Mouse (Mus musculus): Measurements from ENCODE around the gene Hoxa10.
A peak's percentile ranks its signal among the peaks of the same experiment; 100 is the strongest.

The Hoxa10 gene

GRCm38 (mm10) chr6:52229558-52230416 is 10.9 kb downstream of the Hoxa10 start:
- DNase-seq (ENCODE audit: low read depth) = no peak

DNA sequence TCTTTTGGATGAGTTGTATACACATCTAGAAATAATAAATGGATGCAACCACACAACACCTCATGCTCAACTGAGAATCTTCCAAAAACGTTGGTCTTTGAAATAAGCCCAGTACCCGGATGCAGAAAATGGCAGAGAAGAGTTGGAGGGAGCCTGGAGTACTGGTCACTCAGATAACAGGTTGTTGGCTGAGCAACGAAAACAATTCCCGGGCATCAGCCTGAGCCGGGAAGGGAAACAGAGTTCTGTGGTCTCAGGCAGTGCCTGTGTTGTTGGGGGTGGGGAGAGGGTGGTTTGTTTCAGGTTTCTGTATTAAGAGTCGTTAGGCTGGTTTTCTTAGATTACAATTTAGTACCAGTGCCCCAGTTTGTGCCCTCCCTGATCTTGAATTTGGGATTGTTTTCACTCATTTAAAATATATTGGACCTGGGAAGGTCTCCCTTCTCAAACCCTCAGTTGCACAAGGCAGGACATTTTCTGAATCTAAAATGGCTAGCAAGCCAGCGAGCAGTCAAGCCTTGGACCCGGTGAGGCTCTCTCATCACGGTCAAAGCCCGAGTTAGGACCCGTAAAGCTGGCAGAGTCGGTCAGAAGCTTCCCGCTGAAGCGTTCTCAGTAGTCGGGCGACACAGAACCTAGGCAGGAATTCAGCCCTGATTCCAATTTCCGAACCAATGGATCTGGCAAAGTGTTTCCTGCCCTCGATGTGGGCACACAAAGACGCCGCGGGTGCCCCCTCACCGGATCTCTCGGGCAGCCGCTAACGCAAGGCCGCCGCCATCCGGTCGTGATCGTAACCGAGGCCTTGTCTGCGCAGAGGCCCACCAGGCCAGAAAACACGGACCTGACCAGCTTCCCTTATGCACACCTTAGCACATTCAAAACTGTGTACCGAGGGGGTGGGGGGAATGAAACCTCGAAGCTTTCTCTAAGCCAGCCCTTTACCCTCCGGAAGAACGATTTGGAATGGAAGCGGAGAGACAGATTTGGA is 11.9 kb downstream of the Hoxa10 start:
- peak; percentile 40 for DNase-seq (ENCODE audit: low read depth)

- no peak for DNase-seq (ENCODE audit: low read depth)
Observed at GRCm38 (mm10) chr6:52227470-52228222, 13.0 kb downstream of the Hoxa10 start.

GRCm38 (mm10) chr6:52226569-52227257 is 13.9 kb downstream of the Hoxa10 start:
- peak; percentile 12 for DNase-seq (ENCODE audit: low read depth)

DNA sequence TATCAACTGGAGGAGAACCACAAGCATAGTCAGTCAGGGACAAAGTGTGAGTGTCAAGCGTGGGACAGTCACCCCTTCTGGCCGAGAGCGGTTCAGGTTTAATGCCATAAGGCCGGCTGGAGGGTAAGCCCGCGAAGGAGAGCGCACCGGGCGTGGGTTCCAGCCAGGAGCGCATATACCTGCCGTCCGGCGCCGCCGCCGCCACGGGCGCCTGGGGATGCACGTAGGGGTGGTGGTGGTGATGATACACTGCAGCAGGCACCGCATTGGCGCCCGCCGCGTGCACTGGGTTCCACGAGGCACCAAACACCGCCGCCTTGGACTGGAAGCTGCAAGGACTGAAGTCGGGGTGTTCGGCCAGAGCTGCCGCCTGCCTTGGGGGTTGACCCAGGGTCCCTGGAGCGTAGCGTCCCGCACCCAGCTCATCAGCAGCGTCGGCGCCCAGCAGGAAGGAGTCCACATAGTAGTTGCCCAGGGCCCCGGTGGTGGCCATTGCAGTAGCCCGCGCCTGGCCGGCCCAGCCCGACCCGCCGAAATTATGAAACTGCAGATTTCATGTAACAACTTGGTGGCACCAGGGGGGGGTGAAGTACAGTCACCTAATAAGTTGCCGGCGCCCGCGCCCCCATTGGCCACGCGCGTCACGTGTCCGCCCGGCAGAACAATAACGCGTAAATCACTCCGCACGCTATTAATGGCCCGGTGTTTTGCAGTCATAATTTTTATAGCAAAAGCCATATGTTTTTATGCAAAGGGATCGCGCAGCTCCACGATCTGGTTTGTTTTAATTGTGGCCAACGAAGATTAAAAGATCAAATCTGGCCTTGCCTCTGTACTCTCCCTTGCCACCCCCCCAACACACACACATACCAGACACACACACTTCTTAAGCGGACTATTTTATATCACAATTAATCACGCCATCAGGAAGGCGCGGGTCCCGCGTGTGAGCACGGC is 14.8 kb downstream of the Hoxa10 start:
- DNase-seq (ENCODE audit: low read depth) = peak; percentile 23

GRCm38 (mm10) chr6:52224895-52225611 is 15.6 kb downstream of the Hoxa10 start:
- peak; percentile 15 for DNase-seq (ENCODE audit: low read depth)

- DNase-seq (ENCODE audit: low read depth) = peak; percentile 14
Observed at GRCm38 (mm10) chr6:52223939-52224760, 16.5 kb downstream of the Hoxa10 start.

GRCm38 (mm10) chr6:52222729-52223128 is 17.9 kb downstream of the Hoxa10 start:
- DNase-seq (ENCODE audit: low read depth) = peak; percentile 4

- peak; percentile 28 for DNase-seq (ENCODE audit: low read depth)
Observed at GRCm38 (mm10) chr6:52221993-52222685, 18.5 kb downstream of the Hoxa10 start.

DNA sequence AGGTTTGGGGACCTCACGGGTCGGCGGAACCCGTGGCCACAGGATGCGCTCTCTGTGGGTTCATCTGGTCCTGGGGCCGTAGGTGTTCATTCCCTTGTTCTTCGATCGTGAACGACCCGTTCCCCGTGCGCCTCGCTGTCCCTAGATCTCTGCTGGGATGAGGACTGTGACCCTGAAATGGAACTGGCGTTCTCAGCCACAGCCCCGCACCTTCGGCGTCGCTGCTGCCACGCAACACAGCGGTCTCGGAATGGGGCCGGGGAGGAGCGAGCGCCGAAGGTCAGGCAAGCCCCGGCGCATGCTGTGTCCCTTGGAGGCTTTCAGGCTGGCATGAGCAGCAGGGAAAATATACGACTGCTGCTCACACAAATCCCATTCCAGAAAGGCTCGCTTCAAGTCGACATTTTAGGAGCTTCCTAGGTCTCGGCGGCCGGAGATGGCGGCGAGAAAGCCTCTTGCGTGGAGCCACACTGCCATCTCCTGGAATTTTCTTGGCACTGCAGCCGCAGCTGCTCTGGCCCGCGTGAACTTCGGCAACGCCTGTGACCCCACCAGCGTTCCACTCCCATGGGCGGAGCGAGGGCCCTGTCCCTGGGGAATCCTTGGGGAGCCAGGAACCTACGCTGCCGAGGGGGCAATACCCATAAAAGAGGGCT is 19.2 kb downstream of the Hoxa10 start, which contains the start of gene Hoxa7:
Gene Hoxa7 (minus strand): TSS at position 518 of the 656 bp plus-strand sequence.
- DNase-seq (ENCODE audit: low read depth) = peak; percentile 91

- DNase-seq (ENCODE audit: low read depth) = peak; percentile 55
Observed at GRCm38 (mm10) chr6:52220865-52221310, 19.8 kb downstream of the Hoxa10 start.

GRCm38 (mm10) chr6:52220003-52220864 is 20.4 kb downstream of the Hoxa10 start:
- peak; percentile 41 for DNase-seq (ENCODE audit: low read depth)

DNA sequence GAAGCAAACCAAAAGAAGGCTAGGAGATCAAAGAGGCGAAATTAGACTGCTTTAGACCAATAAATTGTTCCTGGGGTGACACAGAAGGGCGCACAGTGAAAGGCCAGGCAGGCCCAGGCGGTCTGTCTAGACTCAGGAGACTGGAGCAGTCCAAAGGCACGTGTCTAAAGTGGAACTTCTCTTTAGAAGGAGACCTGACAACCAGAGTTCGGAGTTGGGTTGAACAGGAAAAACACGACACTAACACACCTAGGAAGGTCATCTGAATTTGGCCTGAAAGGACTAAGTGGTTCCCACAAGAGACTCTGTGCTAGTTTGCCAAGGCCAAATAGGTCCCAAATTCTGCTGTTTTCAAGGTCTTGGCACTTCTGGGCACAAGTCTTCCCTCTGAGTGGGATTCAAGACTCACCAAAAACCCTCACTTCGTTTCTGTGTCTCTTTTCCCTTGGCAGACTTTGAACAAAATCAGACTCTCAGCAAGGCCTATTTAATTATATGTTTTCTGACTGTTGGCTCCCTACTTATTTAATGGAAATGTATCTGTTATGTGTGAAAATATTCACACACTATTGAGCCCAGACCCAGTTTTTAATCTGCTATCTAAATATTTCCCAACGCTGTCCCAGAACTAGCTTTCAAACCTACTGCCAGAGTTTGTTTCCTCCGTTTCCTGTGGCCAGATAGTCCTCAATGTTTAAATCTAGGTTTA is 21.3 kb downstream of the Hoxa10 start:
- peak; percentile 20 for DNase-seq (ENCODE audit: low read depth)

- DNase-seq (ENCODE audit: low read depth) = peak; percentile 7
Observed at GRCm38 (mm10) chr6:52218643-52219215, 21.9 kb downstream of the Hoxa10 start.

Data from naive thymus-derived CD4-positive, alpha-beta T cell, adult 2 months (primary cell).